Mouse (Mus musculus) cortical plate, adult 2 months (tissue): Measurements from ENCODE around the gene Tk2.

Experiments
- CTCF ChIP-seq: fragments of 200-500 bp; IDR thresholded peaks from 2 replicates; pipeline ENCODE4 v1.5.1; 2011; ENCODE audit warnings: mild to moderate bottlenecking, control low read depth, low read length; ENCODE audit not compliant: insufficient read depth; ENCODE audit errors: extremely low read depth
- POLR2A ChIP-seq: fragments of 200-500 bp; IDR thresholded peaks from 2 replicates; pipeline ENCODE4 v1.6.1; 2011; ENCODE audit warnings: mild to moderate bottlenecking, low read length, control low read depth; ENCODE audit not compliant: insufficient read depth; ENCODE audit errors: extremely low read depth

- TF ChIP-seq CTCF (no peak), POLR2A (no peak)
Observed at GRCm38 (mm10) chr8:104187622-104188021, 60.7 kb downstream of the Tk2 start.
